Mouse (Mus musculus): ENCODE data around the gene Gtsf1. TPM values are rescaled to one million over a fixed set of nuclear protein-coding genes. Genes with fewer than 3 reads are reported as not detected.

Gene Gtsf1
- polyA plus RNA-seq, 1 experiment from 2014 or later: not detected

GRCm38 (mm10) chr15:103362333-103362732 is 67.9 kb downstream of the Gtsf1 start:
- Histone ChIP-seq H3K9me3 (no peaks in the 10 kb centered on the region), H3K4me2 (replicated peaks) (no peak overlapping the region), H3K27ac (no peak overlapping the region), H3K4me1 (peaks cover 47% of the 10 kb centered on the region), H3K27me3 (no peaks in the 10 kb centered on the region), H3K36me3 (peaks cover 10% of the 10 kb centered on the region), H3K9ac (no peak overlapping the region), H3K4me3 (no peak overlapping the region)
- WGBS: 88% methylated on average over 6 of the region's 7 CpGs
- no peak for ATAC-seq (ENCODE audit: low FRiP score, low read depth)

- Histone ChIP-seq H3K9ac (no peak overlapping the region), H3K27me3 (no peaks in the 10 kb centered on the region), H3K27ac (no peak overlapping the region), H3K4me1 (peaks cover 41% of the 10 kb centered on the region), H3K4me2 (replicated peaks) (no peak overlapping the region), H3K36me3 (peaks cover 20% of the 10 kb centered on the region), H3K4me3 (no peak overlapping the region), H3K9me3 (no peaks in the 10 kb centered on the region)
- ATAC-seq (ENCODE audit: low FRiP score, low read depth): no peak
- 25% methylated on average over 1 of the region's 1 CpGs for WGBS
Observed at GRCm38 (mm10) chr15:103361269-103361668, 69.0 kb downstream of the Gtsf1 start.

GRCm38 (mm10) chr15:103359869-103360602 is 70.2 kb downstream of the Gtsf1 start:
- Histone ChIP-seq H3K27me3 (no peaks in the 10 kb centered on the region), H3K4me2 (replicated peaks) (no peak overlapping the region), H3K4me1 (peaks cover 37% of the 10 kb centered on the region), H3K9ac (no peak overlapping the region), H3K4me3 (no peak overlapping the region), H3K9me3 (no peaks in the 10 kb centered on the region), H3K36me3 (peaks cover 32% of the 10 kb centered on the region), H3K27ac (no peak overlapping the region)
- WGBS: 92% methylated on average over 5 of the region's 5 CpGs
- ATAC-seq (ENCODE audit: low FRiP score, low read depth): no peak

- no peak overlapping the region; the same call in 1 of the 2 replicates for H3K27ac ChIP-seq
- no peaks in the 10 kb centered on the region for H3K27me3 ChIP-seq
- peaks cover 28% of the 10 kb centered on the region for H3K4me1 ChIP-seq
- H3K9me3 ChIP-seq: no peaks in the 10 kb centered on the region
- H3K9ac ChIP-seq: no peak overlapping the region
- WGBS: 59% methylated on average over 1 of the region's 1 CpGs
- no peak overlapping the region for H3K4me3 ChIP-seq
- no peak overlapping the region; the same call in 1 of the 2 replicates for H3K4me2 ChIP-seq (replicated peaks)
- H3K36me3 ChIP-seq: peaks cover 42% of the 10 kb centered on the region
- ATAC-seq (ENCODE audit: low FRiP score, low read depth): peak; percentile 41; the same call in 1 of the 2 replicates
Observed at GRCm38 (mm10) chr15:103359122-103359510, 71.2 kb downstream of the Gtsf1 start.

- Histone ChIP-seq H3K9me3 (no peaks in the 10 kb centered on the region), H3K27ac (peak overlapping the region; percentile 84), H3K4me2 (replicated peaks) (no peak overlapping the region; the same call in 1 of the 2 replicates), H3K4me3 (no peak overlapping the region), H3K4me1 (peaks cover 24% of the 10 kb centered on the region), H3K9ac (0 out of 2 replicates have a peak overlapping the region, but pooled peaks have one; percentile 53), H3K27me3 (no peaks in the 10 kb centered on the region), H3K36me3 (peaks cover 46% of the 10 kb centered on the region)
- 14% methylated on average over 4 of the region's 4 CpGs for WGBS
- peak; percentile 73 for ATAC-seq (ENCODE audit: low FRiP score, low read depth)
Observed at GRCm38 (mm10) chr15:103358278-103359121, 71.8 kb downstream of the Gtsf1 start.

DNA sequence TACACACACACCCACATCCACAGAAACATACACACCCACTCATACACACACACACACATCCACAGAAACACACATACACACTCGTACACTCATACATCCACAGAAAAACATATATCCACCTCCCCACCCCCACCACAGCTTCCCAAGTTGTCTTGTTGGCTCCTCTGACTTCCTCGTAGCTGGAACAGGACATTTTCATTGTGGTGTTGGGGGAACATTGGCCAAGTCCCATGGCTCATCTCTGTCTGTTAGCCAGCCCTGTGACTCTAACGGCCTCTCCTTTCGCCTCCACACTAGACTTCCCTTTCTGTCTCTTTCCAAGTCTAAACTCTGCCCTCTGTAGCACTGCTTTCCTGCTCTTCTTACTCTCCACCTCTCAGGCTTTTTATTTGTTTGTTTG is 72.5 kb downstream of the Gtsf1 start:
- Histone ChIP-seq H3K27me3 (no peaks in the 10 kb centered on the region), H3K4me2 (replicated peaks) (no peak overlapping the region), H3K27ac (peak overlapping the region; percentile 84; the same call in 1 of the 2 replicates), H3K9me3 (no peaks in the 10 kb centered on the region), H3K4me1 (peaks cover 24% of the 10 kb centered on the region), H3K4me3 (no peak overlapping the region), H3K9ac (no peak overlapping the region), H3K36me3 (peaks cover 51% of the 10 kb centered on the region)
- no peak for ATAC-seq (ENCODE audit: low FRiP score, low read depth)
- WGBS: 81% methylated on average over 4 of the region's 4 CpGs

DNA sequence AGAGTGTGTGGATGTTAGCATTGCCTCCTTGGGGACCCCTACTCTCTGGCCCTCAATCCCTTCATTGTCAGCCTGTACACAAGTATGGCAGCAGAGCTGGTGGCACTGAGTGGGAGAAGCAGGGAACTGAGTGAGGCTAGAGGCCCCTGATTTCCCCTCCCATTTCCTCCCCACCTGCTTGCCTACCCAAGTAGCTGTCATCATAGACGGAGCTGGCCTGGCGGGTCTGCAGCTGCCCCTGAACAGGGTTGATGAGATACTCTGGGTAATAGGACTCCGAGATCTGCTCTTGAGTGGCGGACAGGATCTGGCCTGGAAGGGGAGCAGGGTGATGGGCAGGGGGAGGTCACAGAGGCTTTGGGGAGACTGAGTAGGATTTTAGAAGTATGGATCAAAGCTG is 74.1 kb downstream of the Gtsf1 start:
- no peak for ATAC-seq (ENCODE audit: low FRiP score, low read depth)
- no peak overlapping the region for H3K4me3 ChIP-seq
- no peak overlapping the region for H3K9ac ChIP-seq
- H3K4me2 ChIP-seq (replicated peaks): no peak overlapping the region
- H3K36me3 ChIP-seq: peaks cover 67% of the 10 kb centered on the region
- peaks cover 21% of the 10 kb centered on the region for H3K4me1 ChIP-seq
- no peaks in the 10 kb centered on the region for H3K9me3 ChIP-seq
- no peak overlapping the region for H3K27ac ChIP-seq
- WGBS: 72% methylated on average over 4 of the region's 4 CpGs
- H3K27me3 ChIP-seq: no peaks in the 10 kb centered on the region

- 82% methylated on average over 4 of the region's 4 CpGs for WGBS
- Histone ChIP-seq H3K4me1 (peaks cover 21% of the 10 kb centered on the region), H3K9ac (no peak overlapping the region), H3K4me3 (no peak overlapping the region), H3K9me3 (no peaks in the 10 kb centered on the region), H3K27ac (no peak overlapping the region), H3K4me2 (replicated peaks) (no peak overlapping the region), H3K27me3 (no peaks in the 10 kb centered on the region), H3K36me3 (peaks cover 74% of the 10 kb centered on the region)
- ATAC-seq (ENCODE audit: low FRiP score, low read depth): no peak
Observed at GRCm38 (mm10) chr15:103355420-103355819, 74.8 kb downstream of the Gtsf1 start.

DNA sequence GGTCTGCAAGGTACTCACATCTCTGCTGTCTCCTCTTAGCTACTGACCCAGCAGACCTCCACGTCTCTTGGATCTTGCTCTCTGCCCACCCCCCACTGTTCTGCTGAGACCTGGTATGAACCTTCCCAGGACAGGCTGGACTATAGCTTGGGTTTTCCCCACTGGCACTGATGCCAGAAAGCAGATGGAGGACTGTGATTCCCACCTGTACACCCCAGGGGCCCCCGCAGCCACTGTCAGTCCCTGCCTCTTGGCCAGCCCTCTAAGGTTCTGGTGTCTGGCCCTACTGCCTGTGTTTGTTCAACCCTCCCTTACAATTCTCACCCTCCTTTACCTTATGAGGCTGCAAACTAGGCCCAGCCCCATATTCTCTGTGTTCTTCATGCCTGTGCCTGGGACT is 75.6 kb downstream of the Gtsf1 start:
- no peaks in the 10 kb centered on the region for H3K27me3 ChIP-seq
- H3K9me3 ChIP-seq: no peaks in the 10 kb centered on the region
- no peak for ATAC-seq (ENCODE audit: low FRiP score, low read depth)
- H3K36me3 ChIP-seq: peaks cover 82% of the 10 kb centered on the region
- 77% methylated on average over 2 of the region's 2 CpGs for WGBS
- no peak overlapping the region for H3K4me2 ChIP-seq (replicated peaks)
- no peak overlapping the region for H3K4me3 ChIP-seq
- no peak overlapping the region for H3K9ac ChIP-seq
- peaks cover 18% of the 10 kb centered on the region for H3K4me1 ChIP-seq
- no peak overlapping the region for H3K27ac ChIP-seq

- Histone ChIP-seq H3K27ac (no peak overlapping the region), H3K4me2 (replicated peaks) (no peak overlapping the region), H3K4me1 (peaks cover 8% of the 10 kb centered on the region), H3K36me3 (peaks cover 92% of the 10 kb centered on the region), H3K4me3 (no peak overlapping the region), H3K27me3 (no peaks in the 10 kb centered on the region), H3K9me3 (no peaks in the 10 kb centered on the region), H3K9ac (no peak overlapping the region)
- WGBS: 93% methylated on average over 11 of the region's 11 CpGs
- no peak for ATAC-seq (ENCODE audit: low FRiP score, low read depth)
Observed at GRCm38 (mm10) chr15:103353511-103354256, 76.6 kb downstream of the Gtsf1 start.

- H3K4me1 ChIP-seq: no peaks in the 10 kb centered on the region
- H3K9ac ChIP-seq: no peak overlapping the region
- no peak overlapping the region for H3K4me2 ChIP-seq (replicated peaks)
- no peak overlapping the region for H3K27ac ChIP-seq
- H3K9me3 ChIP-seq: no peaks in the 10 kb centered on the region
- ATAC-seq (ENCODE audit: low FRiP score, low read depth): peak; percentile 26; the same call in 1 of the 2 replicates
- WGBS: 45% methylated on average over 4 of the region's 4 CpGs
- H3K27me3 ChIP-seq: no peaks in the 10 kb centered on the region
- H3K36me3 ChIP-seq: peaks cover 96% of the 10 kb centered on the region
- no peak overlapping the region for H3K4me3 ChIP-seq
Observed at GRCm38 (mm10) chr15:103352856-103353255, 77.4 kb downstream of the Gtsf1 start.
